Mouse (Mus musculus): ENCODE data around the gene 1700018G05Rik. TPM values are rescaled to one million over a fixed set of nuclear protein-coding genes. Genes with fewer than 3 reads are reported as not detected.

1700018G05Rik gene
- not detected in 2 replicates for polyA plus RNA-seq (2012; rRNA removed; ENCODE audit: low replicate concordance)

GRCm38 (mm10) chrX:102928072-102928471 is at the start of gene 1700018G05Rik:
TSS of gene 1700018G05Rik (plus strand) at chrX:102928372.

GRCm38 (mm10) chrX:102908587-102908986 is 19.6 kb upstream of the 1700018G05Rik start, which contains the start of the genes Dmrtc1a and 1700011M02Rik:
TSS of gene Dmrtc1a (minus strand) at chrX:102908687.
TSS of gene 1700011M02Rik (plus strand) at chrX:102908905.

Other genes with a start within 250 kb of the 1700018G05Rik start
- gene Gm3880, start 241.4 kb upstream of the 1700018G05Rik start, polyA plus RNA-seq (2012; rRNA removed; ENCODE audit: low replicate concordance) = 1.5 TPM in 1 of 2 replicates, not detected in the other
- gene Gm9112, start 220.7 kb upstream of the 1700018G05Rik start, polyA plus RNA-seq (2012; rRNA removed; ENCODE audit: low replicate concordance) = not detected in 2 replicates
- gene Dmrtc1b, start 220.5 kb upstream of the 1700018G05Rik start, polyA plus RNA-seq (2012; rRNA removed; ENCODE audit: low replicate concordance) = not detected in 2 replicates
- not detected in 2 replicates for gene Dmrtc1c1, start 125.4 kb upstream of the 1700018G05Rik start, polyA plus RNA-seq (2012; rRNA removed; ENCODE audit: low replicate concordance)
- not detected in 2 replicates for gene Dmrtc1c2, start 73.8 kb upstream of the 1700018G05Rik start, polyA plus RNA-seq (2012; rRNA removed; ENCODE audit: low replicate concordance)
- not detected in 2 replicates for gene 1700031F05Rik, start 60.4 kb upstream of the 1700018G05Rik start, polyA plus RNA-seq (2012; rRNA removed; ENCODE audit: low replicate concordance)
- gene Dmrtc1a, start 19.7 kb upstream of the 1700018G05Rik start, polyA plus RNA-seq (2012; rRNA removed; ENCODE audit: low replicate concordance) = not detected in 2 replicates
- gene 1700011M02Rik, start 19.5 kb upstream of the 1700018G05Rik start, polyA plus RNA-seq (2012; rRNA removed; ENCODE audit: low replicate concordance) = not detected in 2 replicates